Mouse (Mus musculus): ENCODE results near the gene Spp1. TPM values are rescaled to one million over a fixed set of nuclear protein-coding genes. Genes with fewer than 3 reads are reported as not detected.

The Spp1 gene
- polyA plus RNA-seq, 1 experiment: 1,843 TPM

GRCm38 (mm10) chr5:104417028-104417427, 17.9 kb upstream of the Spp1 start:
- H3K79me3 ChIP-seq (ENCODE audit: low read depth): no peaks in the 10 kb centered on the region
- no peaks in the 10 kb centered on the region for H3K27me3 ChIP-seq (ENCODE audit: control insufficient read depth, insufficient read depth, insufficient read length)
- no peaks in the 10 kb centered on the region for H3K36me3 ChIP-seq (ENCODE audit: control insufficient read depth, insufficient read depth)
- no peaks in the 10 kb centered on the region for H3K79me2 ChIP-seq (ENCODE audit: control insufficient read depth, insufficient read depth)
- no peak overlapping the region for H3ac ChIP-seq (ENCODE audit: control insufficient read depth, insufficient read length, low read depth)
- no peak overlapping the region for H3K4me3 ChIP-seq (ENCODE audit: insufficient read depth, poor library complexity, severe bottlenecking)
- TF ChIP-seq MYOD1 (IDR thresholded peaks at IDR 0.05; ENCODE audit: control insufficient read depth, insufficient read length, low read depth) (no peak), MAX (IDR thresholded peaks at IDR 0.05) (no peak), MYOG (IDR thresholded peaks at IDR 0.05; ENCODE audit: control insufficient read depth, extremely low read depth, insufficient read length) (no peak), CTCF (IDR thresholded peaks at IDR 0.05; ENCODE audit: control insufficient read depth, insufficient read depth, insufficient read length) (no peak), FOSL1 (IDR thresholded peaks at IDR 0.05; ENCODE audit: insufficient read depth, low read length, poor library complexity, severe bottlenecking) (no peak), USF1 (IDR thresholded peaks at IDR 0.05; ENCODE audit: low read depth) (no peak), CEBPB (IDR thresholded peaks at IDR 0.05; ENCODE audit: low read depth) (no peak)

DNA sequence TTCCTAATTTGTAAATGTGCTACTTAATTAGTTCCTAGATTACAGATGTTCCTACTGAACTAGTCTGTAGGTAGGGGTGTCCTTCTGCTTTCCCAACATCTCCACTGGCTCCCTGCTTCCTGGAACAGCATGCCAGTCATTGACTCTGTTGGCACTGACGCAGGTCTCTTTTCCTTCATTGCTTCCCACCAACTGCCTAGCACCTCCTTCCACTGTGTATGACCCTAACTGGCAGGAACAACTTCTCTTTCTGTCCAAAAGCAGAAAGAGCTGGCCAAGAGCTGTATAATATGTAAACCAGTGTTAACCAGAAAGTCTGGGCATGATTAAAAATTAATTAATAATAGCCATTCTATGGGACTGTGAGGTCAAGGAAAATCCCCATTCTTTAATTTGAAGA, 17.2 kb upstream of the Spp1 start:
- no peak for TF ChIP-seq MYOD1 (IDR thresholded peaks at IDR 0.05; ENCODE audit: control insufficient read depth, insufficient read length, low read depth)
- no peak for TF ChIP-seq USF1 (IDR thresholded peaks at IDR 0.05; ENCODE audit: low read depth)
- no peak for TF ChIP-seq MAX (IDR thresholded peaks at IDR 0.05)
- TF ChIP-seq FOSL1 (IDR thresholded peaks at IDR 0.05; ENCODE audit: insufficient read depth, low read length, poor library complexity, severe bottlenecking): no peak
- TF ChIP-seq MYOG (IDR thresholded peaks at IDR 0.05; ENCODE audit: control insufficient read depth, extremely low read depth, insufficient read length): no peak
- no peak for TF ChIP-seq CTCF (IDR thresholded peaks at IDR 0.05; ENCODE audit: control insufficient read depth, insufficient read depth, insufficient read length)
- TF ChIP-seq CEBPB (IDR thresholded peaks at IDR 0.05; ENCODE audit: low read depth): no peak
- Histone ChIP-seq H3K79me3 (ENCODE audit: low read depth) (no peaks in the 10 kb centered on the region), H3K4me3 (ENCODE audit: insufficient read depth, poor library complexity, severe bottlenecking) (no peak overlapping the region), H3K27me3 (ENCODE audit: control insufficient read depth, insufficient read depth, insufficient read length) (no peaks in the 10 kb centered on the region), H3K36me3 (ENCODE audit: control insufficient read depth, insufficient read depth) (no peaks in the 10 kb centered on the region), H3ac (ENCODE audit: control insufficient read depth, insufficient read length, low read depth) (no peak overlapping the region), H3K79me2 (ENCODE audit: control insufficient read depth, insufficient read depth) (no peaks in the 10 kb centered on the region)

- TF ChIP-seq MAX (IDR thresholded peaks at IDR 0.05) (no peak), FOSL1 (IDR thresholded peaks at IDR 0.05; ENCODE audit: insufficient read depth, low read length, poor library complexity, severe bottlenecking) (no peak), MYOG (IDR thresholded peaks at IDR 0.05; ENCODE audit: control insufficient read depth, extremely low read depth, insufficient read length) (no peak), USF1 (IDR thresholded peaks at IDR 0.05; ENCODE audit: low read depth) (no peak), MYOD1 (IDR thresholded peaks at IDR 0.05; ENCODE audit: control insufficient read depth, insufficient read length, low read depth) (no peak), CEBPB (IDR thresholded peaks at IDR 0.05; ENCODE audit: low read depth) (no peak), CTCF (IDR thresholded peaks at IDR 0.05; ENCODE audit: control insufficient read depth, insufficient read depth, insufficient read length) (no peak)
- H3K79me2 ChIP-seq (ENCODE audit: control insufficient read depth, insufficient read depth): no peaks in the 10 kb centered on the region
- H3K4me3 ChIP-seq (ENCODE audit: insufficient read depth, poor library complexity, severe bottlenecking): no peak overlapping the region
- no peak overlapping the region for H3ac ChIP-seq (ENCODE audit: control insufficient read depth, insufficient read length, low read depth)
- H3K36me3 ChIP-seq (ENCODE audit: control insufficient read depth, insufficient read depth): no peaks in the 10 kb centered on the region
- H3K27me3 ChIP-seq (ENCODE audit: control insufficient read depth, insufficient read depth, insufficient read length): no peaks in the 10 kb centered on the region
- H3K79me3 ChIP-seq (ENCODE audit: low read depth): no peaks in the 10 kb centered on the region
Observed at GRCm38 (mm10) chr5:104422039-104422438, 12.9 kb upstream of the Spp1 start.

DNA sequence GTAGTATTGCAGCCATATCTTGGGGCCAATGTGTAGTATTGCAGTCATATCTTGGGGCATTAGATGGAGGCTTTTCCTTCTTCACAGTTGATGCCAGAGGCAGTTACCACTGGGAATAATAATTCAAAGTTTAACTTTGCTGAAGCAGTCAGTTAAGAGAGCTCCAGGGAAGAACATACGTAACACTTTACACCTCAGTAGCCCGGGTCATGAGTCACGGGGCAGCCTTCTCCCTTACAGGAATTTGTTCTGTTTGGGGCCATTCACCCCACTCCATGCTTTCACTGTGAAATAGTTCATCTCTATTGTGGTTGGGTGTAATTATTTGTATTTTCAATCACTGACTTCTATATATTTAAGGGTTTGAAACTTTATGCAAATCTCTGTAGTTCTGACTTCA, 11.1 kb upstream of the Spp1 start:
- H3K36me3 ChIP-seq (ENCODE audit: control insufficient read depth, insufficient read depth): no peaks in the 10 kb centered on the region
- no peak for TF ChIP-seq MAX (IDR thresholded peaks at IDR 0.05)
- TF ChIP-seq CEBPB (IDR thresholded peaks at IDR 0.05; ENCODE audit: low read depth): no peak
- no peak for TF ChIP-seq FOSL1 (IDR thresholded peaks at IDR 0.05; ENCODE audit: insufficient read depth, low read length, poor library complexity, severe bottlenecking)
- TF ChIP-seq MYOG (IDR thresholded peaks at IDR 0.05; ENCODE audit: control insufficient read depth, extremely low read depth, insufficient read length): no peak
- no peak for TF ChIP-seq MYOD1 (IDR thresholded peaks at IDR 0.05; ENCODE audit: control insufficient read depth, insufficient read length, low read depth)
- no peak for TF ChIP-seq CTCF (IDR thresholded peaks at IDR 0.05; ENCODE audit: control insufficient read depth, insufficient read depth, insufficient read length)
- no peak for TF ChIP-seq USF1 (IDR thresholded peaks at IDR 0.05; ENCODE audit: low read depth)
- no peaks in the 10 kb centered on the region for H3K27me3 ChIP-seq (ENCODE audit: control insufficient read depth, insufficient read depth, insufficient read length)
- no peaks in the 10 kb centered on the region for H3K79me3 ChIP-seq (ENCODE audit: low read depth)
- H3K79me2 ChIP-seq (ENCODE audit: control insufficient read depth, insufficient read depth): no peaks in the 10 kb centered on the region
- H3K4me3 ChIP-seq (ENCODE audit: insufficient read depth, poor library complexity, severe bottlenecking): no peak overlapping the region
- no peak overlapping the region for H3ac ChIP-seq (ENCODE audit: control insufficient read depth, insufficient read length, low read depth)

GRCm38 (mm10) chr5:104425949-104426348, 9.0 kb upstream of the Spp1 start:
- Histone ChIP-seq H3K4me3 (ENCODE audit: insufficient read depth, poor library complexity, severe bottlenecking) (no peak overlapping the region), H3K36me3 (ENCODE audit: control insufficient read depth, insufficient read depth) (no peaks in the 10 kb centered on the region), H3ac (ENCODE audit: control insufficient read depth, insufficient read length, low read depth) (no peak overlapping the region), H3K79me2 (ENCODE audit: control insufficient read depth, insufficient read depth) (no peaks in the 10 kb centered on the region), H3K79me3 (ENCODE audit: low read depth) (no peaks in the 10 kb centered on the region), H3K27me3 (ENCODE audit: control insufficient read depth, insufficient read depth, insufficient read length) (no peaks in the 10 kb centered on the region)
- no peak for TF ChIP-seq CEBPB (IDR thresholded peaks at IDR 0.05; ENCODE audit: low read depth)
- no peak for TF ChIP-seq FOSL1 (IDR thresholded peaks at IDR 0.05; ENCODE audit: insufficient read depth, low read length, poor library complexity, severe bottlenecking)

- H3K4me3 ChIP-seq (ENCODE audit: insufficient read depth, poor library complexity, severe bottlenecking): no peak overlapping the region
- H3ac ChIP-seq (ENCODE audit: control insufficient read depth, insufficient read length, low read depth): no peak overlapping the region
- TF ChIP-seq CTCF (IDR thresholded peaks at IDR 0.05; ENCODE audit: control insufficient read depth, insufficient read depth, insufficient read length): peak; percentile 0
- no peak for TF ChIP-seq MYOG (IDR thresholded peaks at IDR 0.05; ENCODE audit: control insufficient read depth, extremely low read depth, insufficient read length)
- no peak for TF ChIP-seq USF1 (IDR thresholded peaks at IDR 0.05; ENCODE audit: low read depth)
- TF ChIP-seq MYOD1 (IDR thresholded peaks at IDR 0.05; ENCODE audit: control insufficient read depth, insufficient read length, low read depth): no peak
- no peak for TF ChIP-seq MAX (IDR thresholded peaks at IDR 0.05)
- no peaks in the 10 kb centered on the region for H3K27me3 ChIP-seq (ENCODE audit: control insufficient read depth, insufficient read depth, insufficient read length)
- peaks cover 28% of the 10 kb centered on the region for H3K79me2 ChIP-seq (ENCODE audit: control insufficient read depth, insufficient read depth)
- peaks cover 21% of the 10 kb centered on the region for H3K36me3 ChIP-seq (ENCODE audit: control insufficient read depth, insufficient read depth)
- peaks cover 14% of the 10 kb centered on the region for H3K79me3 ChIP-seq (ENCODE audit: low read depth)
Observed at GRCm38 (mm10) chr5:104432886-104433285, 2.0 kb upstream of the Spp1 start.
